Mouse (Mus musculus): ENCODE data around the gene Hspa1b.

Gene Hspa1b

DNA sequence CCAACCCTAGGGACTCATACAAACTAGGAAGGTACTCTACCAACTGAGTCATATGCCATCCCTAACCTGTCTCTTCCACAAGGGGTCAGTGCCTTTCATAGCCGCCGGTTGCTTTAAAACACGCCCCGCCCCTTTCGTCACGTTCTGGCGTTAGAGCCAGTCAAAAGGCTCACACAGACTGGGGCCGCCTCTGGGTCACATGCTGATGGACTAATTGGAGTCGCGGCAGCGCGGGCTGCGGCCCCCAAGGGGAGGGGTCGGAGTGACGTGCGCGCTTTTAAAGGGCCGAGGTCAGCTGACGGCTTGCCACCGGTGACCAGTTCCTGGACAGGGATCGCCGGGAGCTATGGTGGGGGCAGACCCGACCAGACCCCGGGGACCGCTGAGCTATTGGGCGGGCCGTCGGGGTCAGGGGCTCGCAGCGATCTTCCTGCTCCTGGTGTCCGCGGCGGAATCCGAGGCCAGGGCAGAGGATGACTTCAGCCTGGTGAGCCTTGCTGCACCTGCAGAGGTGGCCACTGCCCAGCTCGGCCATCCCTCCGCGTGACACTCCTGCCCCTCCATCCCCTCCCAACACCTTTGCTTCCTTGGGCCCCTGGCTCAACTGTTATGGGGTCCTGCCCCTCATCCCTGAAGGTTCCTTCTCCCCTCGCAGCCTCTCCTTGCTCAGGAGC lies 27.8 kb downstream of the Hspa1b start, which contains the start of gene Neu1:
Neu1 (plus strand) TSS at position 193 of the 674 bp plus-strand sequence.
- peak; percentile 99 for DNase-seq (ENCODE audit: low read depth, low spot score)

DNA sequence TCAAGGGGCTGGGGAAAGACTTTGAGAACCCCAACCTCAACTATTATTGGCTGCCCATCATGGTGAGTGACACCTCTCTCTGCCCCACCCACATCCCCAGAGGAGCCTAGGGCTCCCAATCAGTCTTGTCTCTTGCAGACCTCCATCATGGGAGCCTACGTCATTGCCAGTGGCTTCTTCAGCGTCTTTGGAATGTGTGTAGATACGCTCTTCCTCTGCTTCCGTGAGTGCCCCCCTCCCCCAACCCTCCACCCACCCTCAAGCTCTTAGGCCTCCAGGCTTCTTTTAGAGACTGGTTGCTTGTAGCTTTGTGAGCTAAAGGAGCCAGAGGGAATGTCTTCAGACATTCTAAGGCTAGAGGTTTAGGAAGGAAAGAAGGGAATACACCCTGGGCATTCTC lies 30.2 kb downstream of the Hspa1b start:
- DNase-seq (ENCODE audit: low read depth, low spot score) = peak; percentile 82

DNA sequence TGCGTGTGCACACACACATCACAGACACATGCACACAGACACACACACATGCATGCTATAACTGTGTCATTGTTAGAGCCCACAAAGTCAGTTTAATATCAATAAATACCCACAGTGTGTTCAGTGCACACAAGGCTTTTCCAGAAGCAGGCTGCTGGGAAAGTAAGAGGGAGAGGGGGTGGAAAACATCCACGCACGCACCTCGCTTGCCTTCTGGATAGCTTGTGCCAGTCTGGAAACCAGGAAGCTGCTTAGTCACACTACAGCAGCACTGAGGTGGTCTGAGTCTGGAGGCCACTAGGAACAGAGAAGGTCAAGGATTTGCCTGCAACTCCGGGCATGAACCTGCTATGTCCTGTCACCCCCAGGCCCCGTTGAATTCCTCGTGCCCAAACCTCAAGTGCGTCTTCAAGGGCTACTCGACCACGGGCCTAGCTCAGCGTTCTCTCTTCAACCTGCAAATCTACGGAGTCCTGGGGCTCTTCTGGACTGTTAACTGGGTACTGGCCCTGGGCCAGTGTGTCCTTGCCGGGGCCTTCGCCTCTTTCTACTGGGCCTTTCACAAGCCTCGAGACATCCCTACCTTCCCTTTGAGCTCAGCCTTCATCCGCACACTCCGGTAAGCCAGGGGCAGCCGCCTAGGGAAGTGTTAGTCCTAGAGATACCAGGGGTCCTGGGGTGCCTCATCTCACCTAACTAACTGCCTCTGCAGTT lies 31.6 kb downstream of the Hspa1b start:
- DNase-seq (ENCODE audit: low read depth, low spot score) = no peak

DNA sequence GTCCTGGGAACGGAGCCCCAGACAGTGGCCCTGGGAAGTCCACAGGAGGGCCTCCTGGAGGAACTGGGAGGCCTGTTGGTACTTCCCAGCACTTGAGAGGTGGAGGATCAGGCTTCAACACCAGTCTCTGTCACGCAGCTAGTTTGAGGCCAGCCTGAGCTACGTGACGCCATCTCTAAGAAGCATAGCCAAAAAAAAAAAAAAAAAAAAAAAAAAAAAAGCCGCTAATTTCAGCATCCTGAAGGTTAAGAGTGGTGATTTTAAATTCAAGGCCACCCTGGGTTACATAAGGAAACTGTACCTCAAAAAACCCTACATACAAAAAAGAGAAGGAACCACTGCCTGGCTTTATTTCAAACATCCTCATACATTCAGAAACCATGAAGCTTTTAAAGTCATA lies 34.8 kb downstream of the Hspa1b start:
- no peak for DNase-seq (ENCODE audit: low read depth, low spot score)

DNA sequence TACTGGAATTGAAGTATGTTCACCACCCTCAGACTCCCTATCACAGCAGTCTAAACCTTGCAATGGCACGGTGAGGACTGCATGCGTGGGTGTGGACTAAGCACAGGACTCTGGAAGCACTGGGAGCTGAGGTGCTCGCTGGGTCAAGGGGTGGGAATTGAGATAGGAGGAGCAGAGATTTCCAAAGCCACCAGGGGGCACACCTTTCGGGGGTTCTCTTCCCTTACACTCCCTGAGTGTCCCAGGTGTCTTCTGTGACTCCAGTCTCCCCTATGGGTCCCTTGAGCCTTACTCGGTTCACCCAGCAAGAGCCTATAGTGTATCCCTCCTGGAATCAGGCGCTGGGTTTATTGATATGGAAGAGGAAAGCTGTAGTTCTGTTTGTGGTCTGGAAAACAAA lies 36.1 kb downstream of the Hspa1b start:
- no peak for DNase-seq (ENCODE audit: low read depth, low spot score)

DNA sequence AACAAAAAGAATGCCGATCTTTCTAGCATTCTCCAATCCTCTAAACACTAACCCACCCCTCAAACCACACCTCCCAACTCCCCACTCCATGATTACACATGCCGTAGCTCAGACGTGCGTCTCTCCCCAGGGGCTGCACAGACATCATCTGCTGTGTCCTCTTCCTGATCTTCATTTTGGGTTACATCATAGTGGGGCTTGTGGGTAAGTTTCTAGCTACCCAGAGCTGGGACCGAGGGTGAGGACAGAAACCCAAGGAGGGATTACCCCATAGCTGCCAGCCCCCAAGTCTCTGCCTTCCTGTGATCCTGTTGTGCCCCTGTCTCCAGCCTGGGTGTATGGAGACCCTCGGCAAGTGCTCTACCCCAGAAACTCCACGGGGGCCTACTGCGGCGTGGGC lies 41.9 kb downstream of the Hspa1b start:
- DNase-seq (ENCODE audit: low read depth, low spot score) = no peak

DNA sequence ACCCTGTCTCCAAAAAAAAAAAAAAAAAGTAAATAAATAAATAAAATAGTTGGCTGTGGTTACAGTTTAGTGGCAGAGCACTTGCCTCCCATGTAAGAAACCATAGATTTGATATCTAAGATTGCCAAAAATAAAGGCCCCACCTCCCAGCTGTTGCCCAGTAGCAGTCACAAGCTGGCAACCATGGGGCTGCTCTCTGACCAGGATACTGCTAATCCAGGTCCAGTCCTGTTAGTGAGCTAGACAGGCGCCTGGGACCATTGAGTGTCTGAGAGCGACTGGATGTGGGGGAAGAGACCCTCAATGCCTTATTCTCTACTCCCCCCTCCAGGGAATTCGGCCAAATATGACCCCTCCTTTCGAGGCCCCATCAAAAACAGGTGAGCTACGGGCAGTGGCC lies 42.7 kb downstream of the Hspa1b start:
- no peak for DNase-seq (ENCODE audit: low read depth, low spot score)

DNA sequence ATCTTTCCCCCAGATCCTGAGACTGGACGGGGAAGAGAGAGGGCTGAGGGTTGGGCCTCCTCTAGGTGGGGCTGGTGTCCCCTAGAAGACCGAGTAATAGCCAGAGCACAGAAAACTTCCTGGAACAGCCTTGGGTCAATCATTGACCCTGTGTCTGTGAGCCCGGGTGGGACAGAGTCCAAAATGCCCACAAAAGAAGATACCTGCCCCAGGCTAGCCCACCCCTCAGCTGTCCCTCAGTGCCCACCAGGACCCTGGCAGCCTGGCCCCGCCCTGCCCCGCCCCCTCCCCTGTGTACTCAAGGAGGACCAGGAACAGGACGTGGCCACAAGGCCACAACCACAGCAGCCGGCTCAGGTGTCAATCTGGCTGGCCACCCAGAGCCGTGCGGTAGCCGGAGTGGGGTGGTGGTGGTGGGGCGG lies 43.6 kb downstream of the Hspa1b start:
- no peak for DNase-seq (ENCODE audit: low read depth, low spot score)

DNA sequence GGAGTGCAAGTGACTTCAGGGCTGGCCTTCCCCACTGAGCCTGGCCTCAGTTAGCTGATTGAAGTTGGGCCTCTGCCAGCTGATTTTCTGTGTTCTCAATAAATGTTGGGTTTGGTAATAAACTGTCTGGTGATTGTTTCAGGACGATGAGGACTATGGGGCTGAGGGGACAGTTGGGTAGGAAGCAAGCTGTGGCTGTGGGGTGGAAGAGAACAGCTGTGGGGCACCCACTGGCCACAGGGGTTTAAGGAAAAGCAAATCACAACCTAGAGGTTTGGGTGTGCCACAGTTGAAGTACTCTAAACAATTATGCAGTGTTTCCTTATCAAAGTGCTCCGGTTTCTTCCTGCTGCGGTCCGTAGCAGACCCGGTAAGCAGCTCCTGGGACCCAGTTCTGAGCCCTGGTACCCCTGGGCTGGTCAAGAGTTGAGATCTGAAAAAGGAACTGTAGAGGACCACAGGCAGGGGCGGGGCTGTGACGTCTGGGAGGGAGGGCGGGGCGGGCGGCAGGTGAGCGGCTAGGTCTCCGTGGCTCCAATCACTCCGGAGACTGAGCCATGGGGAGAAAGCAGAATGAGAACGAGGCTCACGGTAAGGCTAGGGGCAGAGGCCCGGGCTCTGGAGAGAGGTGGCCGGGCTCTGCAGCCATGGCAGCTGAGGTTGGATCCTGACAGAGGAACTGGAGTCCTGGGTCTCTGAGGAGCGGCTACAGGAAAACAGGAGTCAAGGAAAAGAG lies 44.9 kb downstream of the Hspa1b start, which contains the start of gene Slc44a4:
Slc44a4 (plus strand) TSS at position 537 of the 736 bp plus-strand sequence.
- no peak for DNase-seq (ENCODE audit: low read depth, low spot score)

DNA sequence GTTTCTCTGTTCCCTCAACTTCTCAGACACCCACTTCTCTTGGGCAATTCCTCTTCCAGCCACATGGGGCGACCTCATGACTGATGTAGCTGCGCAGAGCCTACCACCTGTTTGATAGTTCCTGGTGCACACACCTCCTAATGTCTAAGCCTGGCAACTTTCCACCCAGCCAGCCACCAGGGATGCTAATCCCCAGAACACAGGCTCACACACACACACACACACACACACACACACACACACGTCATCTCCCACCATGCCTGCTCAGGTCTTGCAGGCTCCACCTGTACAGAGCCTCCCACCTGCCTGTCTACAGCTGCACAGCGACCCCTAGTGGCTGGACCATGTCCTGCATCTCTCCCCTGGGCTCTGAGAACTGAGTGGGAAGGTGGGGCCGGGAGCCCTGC lies 47.1 kb downstream of the Hspa1b start:
- DNase-seq (ENCODE audit: low read depth, low spot score) = peak; percentile 92

DNA sequence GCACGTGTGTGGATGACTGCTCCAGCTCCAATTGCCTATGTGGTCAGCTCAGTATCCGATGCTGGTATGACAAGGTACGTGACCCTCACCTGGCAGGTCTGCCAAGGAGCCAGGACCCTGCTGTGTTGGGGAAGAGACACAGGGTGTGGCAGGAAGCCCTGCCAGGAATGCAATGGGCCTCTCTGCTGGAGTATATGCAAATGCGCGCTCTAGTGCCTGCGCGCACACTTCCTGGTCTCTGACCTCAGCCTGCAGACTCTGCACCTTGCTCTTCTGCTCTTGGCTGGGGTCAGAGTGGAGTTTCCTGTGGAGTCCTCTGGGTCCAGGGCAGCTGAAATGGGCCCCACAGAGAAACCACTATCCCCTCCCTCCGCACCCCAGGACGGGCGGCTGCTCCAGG lies 48.1 kb downstream of the Hspa1b start:
- peak; percentile 92 for DNase-seq (ENCODE audit: low read depth, low spot score)
